ENCODE assay signal across 8 mouse cellular contexts in genomic region chr13:53688489-53688888, GRCm38 (mm10).
DNase-seq lines count a peak whose midpoint lies in the region; ATAC-seq and TF ChIP-seq lines count a peak whose summit lies in the region.

No protein-coding gene starts in this region.

- H3K9ac ChIP-seq in embryonic facial prominence, embryonic 15.5 days, result no peak overlapping the region
- H3K9ac ChIP-seq in heart, postnatal 0 days (replicated peaks; ENCODE audit: low read depth, low read length), result no peak overlapping the region
- no peak overlapping the region for H3K9ac ChIP-seq in liver, embryonic 12.5 days
- no peak overlapping the region for H3K9ac ChIP-seq in neural tube, embryonic 15.5 days (replicated peaks)

- H3K4me1 ChIP-seq in bone marrow, adult 2 months (ENCODE audit: control insufficient read depth, insufficient read depth, low read length), result no peaks in the 10 kb centered on the region
- H3K4me1 ChIP-seq in embryonic facial prominence, embryonic 15.5 days, result 0 out of 2 replicates have a peak, but pooled peaks cover 5% of the 10 kb centered on the region
- no peaks in the 10 kb centered on the region for H3K4me1 ChIP-seq in heart, postnatal 0 days (ENCODE audit: control insufficient read depth, insufficient read depth)
- no peaks in the 10 kb centered on the region for H3K4me1 ChIP-seq in liver, embryonic 12.5 days
- H3K4me1 ChIP-seq in neural tube, embryonic 15.5 days, result 0 out of 2 replicates have a peak, but pooled peaks cover 6% of the 10 kb centered on the region

- peak overlapping the region; percentile 39 for H3K4me2 ChIP-seq in embryonic facial prominence, embryonic 15.5 days (replicated peaks)
- peak overlapping the region; percentile 48 for H3K4me2 ChIP-seq in heart, postnatal 0 days (ENCODE audit: low read depth, low read length)
- H3K4me2 ChIP-seq in liver, embryonic 12.5 days, result peak overlapping the region; percentile 38
- H3K4me2 ChIP-seq in neural tube, embryonic 15.5 days, result peak overlapping the region; percentile 22

- H3K36me3 ChIP-seq in embryonic facial prominence, embryonic 15.5 days, result no peaks in the 10 kb centered on the region
- H3K36me3 ChIP-seq in heart, postnatal 0 days (replicated peaks; ENCODE audit: control insufficient read depth, insufficient read depth, low read length), result no peaks in the 10 kb centered on the region
- H3K36me3 ChIP-seq in liver, embryonic 12.5 days, result no peaks in the 10 kb centered on the region
- no peaks in the 10 kb centered on the region for H3K36me3 ChIP-seq in neural tube, embryonic 15.5 days

- TF ChIP-seq EP300 in heart, postnatal 0 days (IDR thresholded peaks at IDR 0.05; ENCODE audit: low read depth), result no peak

- no peak overlapping the region for H3K27ac ChIP-seq in bone marrow, adult 2 months (ENCODE audit: control insufficient read depth, insufficient read depth, low read depth, low read length, poor library complexity)
- no peak overlapping the region for H3K27ac ChIP-seq in embryonic facial prominence, embryonic 15.5 days (replicated peaks)
- H3K27ac ChIP-seq in heart, postnatal 0 days (ENCODE audit: low read depth), result no peak overlapping the region
- no peak overlapping the region for H3K27ac ChIP-seq in liver, embryonic 12.5 days
- H3K27ac ChIP-seq in neural tube, embryonic 15.5 days (replicated peaks), result no peak overlapping the region

- 0 out of 2 replicates have a peak, but pooled peaks have one; percentile 43 for ATAC-seq in embryonic facial prominence, embryonic 15.5 days (ENCODE audit: insufficient number of reproducible peaks, low FRiP score, low TSS enrichment, low read depth)
- peak; percentile 82 for ATAC-seq in heart, postnatal 0 days (ENCODE audit: insufficient read depth, low read depth)
- ATAC-seq in liver, embryonic 12.5 days, result no peak
- ATAC-seq in neural tube, embryonic 15.5 days (ENCODE audit: low FRiP score), result 0 out of 2 replicates have a peak, but pooled peaks have one; percentile 55

- TF ChIP-seq CTCF in bone marrow, adult 2 months (IDR thresholded peaks at IDR 0.05; ENCODE audit: control insufficient read depth, insufficient read depth, low read length), result peak; percentile 40; the same call in 1 of the 2 replicates
- peak; percentile 84 for TF ChIP-seq CTCF in heart, postnatal 0 days (IDR thresholded peaks at IDR 0.05; ENCODE audit: low read depth)

- TF ChIP-seq POLR2A in bone marrow, adult 2 months (IDR thresholded peaks at IDR 0.05; ENCODE audit: borderline replicate concordance, control insufficient read depth, low read depth, low read length), result no peak

- H3K4me3 ChIP-seq in bone marrow, adult 2 months (replicated peaks; ENCODE audit: control insufficient read depth, low read depth, low read length), result no peak overlapping the region
- H3K4me3 ChIP-seq in embryonic facial prominence, embryonic 15.5 days (replicated peaks), result peak overlapping the region; percentile 25
- peak overlapping the region; percentile 24 for H3K4me3 ChIP-seq in heart, postnatal 0 days (ENCODE audit: low read depth, low read length)
- H3K4me3 ChIP-seq in liver, embryonic 12.5 days, result no peak overlapping the region
- H3K4me3 ChIP-seq in neural tube, embryonic 15.5 days (replicated peaks), result no peak overlapping the region

- peak; percentile 59 for DNase-seq in 416B (ENCODE audit: low read depth)
- peak; percentile 71 for DNase-seq in heart, postnatal 0 days (ENCODE audit: low spot score)
- peak; percentile 59 to 79 for DNase-seq in kidney, postnatal 25 days
- DNase-seq in urinary bladder, adult 2 months (ENCODE audit: low spot score), result peak; percentile 75

- H3K27me3 ChIP-seq in embryonic facial prominence, embryonic 15.5 days, result no peaks in the 10 kb centered on the region
- H3K27me3 ChIP-seq in heart, postnatal 0 days (ENCODE audit: control insufficient read depth, insufficient read depth, low read length), result no peaks in the 10 kb centered on the region
- peaks cover 4% of the 10 kb centered on the region; the same call in 1 of the 2 replicates for H3K27me3 ChIP-seq in liver, embryonic 12.5 days (replicated peaks)
- H3K27me3 ChIP-seq in neural tube, embryonic 15.5 days (replicated peaks), result peaks cover 5% of the 10 kb centered on the region; the same call in 1 of the 2 replicates

- no peaks in the 10 kb centered on the region for H3K9me3 ChIP-seq in embryonic facial prominence, embryonic 15.5 days (replicated peaks)
- no peaks in the 10 kb centered on the region for H3K9me3 ChIP-seq in heart, postnatal 0 days (replicated peaks; ENCODE audit: control insufficient read depth, low read length)
- H3K9me3 ChIP-seq in liver, embryonic 12.5 days (replicated peaks), result no peaks in the 10 kb centered on the region
- H3K9me3 ChIP-seq in neural tube, embryonic 15.5 days (replicated peaks), result no peaks in the 10 kb centered on the region

- 7% methylated on average over 13 of the region's 13 CpGs for WGBS in bone marrow, adult 2 months
- 7% methylated on average over 13 of the region's 13 CpGs for WGBS in embryonic facial prominence, embryonic 15.5 days
- 6% methylated on average over 13 of the region's 13 CpGs for WGBS in heart, postnatal 0 days
- WGBS in liver, embryonic 12.5 days (ENCODE audit: insufficient replicate concordance), result 7% methylated on average over 13 of the region's 13 CpGs
- 9% methylated on average over 13 of the region's 13 CpGs for WGBS in neural tube, embryonic 15.5 days

Comparison
In these comparisons a context has a peak if more than half of its experiments do, and no peak if none do; other contexts are left out.
1. H3K4me3 ChIP-seq: peak in embryonic facial prominence, embryonic 15.5 days (single experiment) and heart, postnatal 0 days (single experiment); none in bone marrow, adult 2 months (single experiment), liver, embryonic 12.5 days (single experiment) and neural tube, embryonic 15.5 days (single experiment).
2. Peak in every context shown above with its lines, with median percentiles within 50 percentile points of each other: DNase-seq and H3K4me2 ChIP-seq.